Mouse (Mus musculus) heart, postnatal 0 days (tissue): Measurements from ENCODE around the gene Ap5s1.

Experiments used
- CTCF ChIP-seq: IDR thresholded peaks from 2 replicates; pipeline ENCODE4 v1.5.1; 2016; ENCODE audit warnings: antibody characterized with exemption, control low read depth, low read depth
- EP300 ChIP-seq: IDR thresholded peaks from 2 replicates; pipeline ENCODE4 v1.6.1; 2016; ENCODE audit warnings: antibody characterized with exemption, low read depth

- TF ChIP-seq EP300 (no peak), CTCF (no peak)
These were observed 28.9 kb upstream of the Ap5s1 start for GRCm38 (mm10) chr2:131177932-131178331.
